Mouse (Mus musculus) neural tube, embryonic 12.5 days (tissue): ENCODE data around the gene Melk. TPM values are rescaled to one million over a fixed set of nuclear protein-coding genes. Genes with fewer than 3 reads are reported as not detected.

Source experiments
- ATAC-seq: fragments of 200-750 bp; cut with Nextera tagmentation; 2 replicates; pipeline ENCODE4 v1.8.0; 2017; ENCODE audit warnings: low read depth, mild to moderate bottlenecking, moderate TSS enrichment, moderate library complexity; ENCODE audit not compliant: low FRiP score
- H3K27ac ChIP-seq: fragments of 300-500 bp; sonication (generic); 2 replicates; pipeline ENCODE4 v1.5.1; 2016
- H3K27me3 ChIP-seq: fragments of 300-500 bp; sonication (generic); replicated peaks from 2 replicates; pipeline ENCODE4 v1.6.1; 2016; ENCODE audit warnings: mild to moderate bottlenecking
- H3K36me3 ChIP-seq: fragments of 300-500 bp; sonication (generic); 2 replicates; pipeline ENCODE4 v1.6.1; 2016; ENCODE audit warnings: mild to moderate bottlenecking
- H3K4me1 ChIP-seq: fragments of 300-500 bp; sonication (generic); 2 replicates; pipeline ENCODE4 v1.6.1; 2016
- H3K4me2 ChIP-seq: fragments of 300-500 bp; sonication (generic); replicated peaks from 2 replicates; pipeline ENCODE4 v1.6.1; 2016; ENCODE audit warnings: mild to moderate bottlenecking
- H3K4me3 ChIP-seq: fragments of 300-500 bp; sonication (generic); 2 replicates; pipeline ENCODE4 v1.5.1; 2016
- H3K9ac ChIP-seq: fragments of 300-500 bp; sonication (generic); 2 replicates; pipeline ENCODE4 v1.6.1; 2016; ENCODE audit warnings: mild to moderate bottlenecking
- H3K9me3 ChIP-seq: fragments of 300-500 bp; sonication (generic); 2 replicates; pipeline ENCODE4 v1.6.1; 2016; ENCODE audit warnings: mild to moderate bottlenecking
- WGBS: fragments of 180-500 bp; shearing (Covaris S2); methylation state at CpG from one replicate; pipeline ENCODE4 v1.1.7; 2016; 5-methylcytosine and 5-hydroxymethylcytosine counted together
- polyA plus RNA-seq: library from polyadenylated mRNA; unstranded; fragments of >200 nt; fragmentation: Nextera tagmentation; extraction: Ambion mirVana; gene quantifications from 2 replicates; pipeline ENCODE4 v1.2.1, GENCODE M21; 2016

Gene Melk
- polyA plus RNA-seq, 1 experiment from 2014 or later = 33.6 TPM

GRCm38 (mm10) chr4:44361670-44362069 lies 61.0 kb downstream of the Melk start:
- Histone ChIP-seq H3K36me3 (no peaks in the 10 kb centered on the region), H3K4me2 (no peak overlapping the region), H3K9ac (no peak overlapping the region), H3K4me3 (no peak overlapping the region), H3K9me3 (no peaks in the 10 kb centered on the region), H3K27ac (no peak overlapping the region), H3K27me3 (no peaks in the 10 kb centered on the region), H3K4me1 (no peaks in the 10 kb centered on the region)
- ATAC-seq = no peak
- 91% methylated on average over 7 of the region's 7 CpGs for WGBS

- Histone ChIP-seq H3K27me3 (no peaks in the 10 kb centered on the region), H3K36me3 (no peaks in the 10 kb centered on the region), H3K9me3 (no peaks in the 10 kb centered on the region), H3K9ac (no peak overlapping the region), H3K4me3 (no peak overlapping the region), H3K4me1 (no peaks in the 10 kb centered on the region), H3K27ac (no peak overlapping the region), H3K4me2 (no peak overlapping the region)
- whole genome bisulfite sequencing = 86% methylated on average over 12 of the region's 12 CpGs
- ATAC-seq = no peak
Observed at GRCm38 (mm10) chr4:44363434-44364013, 62.8 kb downstream of the Melk start.

GRCm38 (mm10) chr4:44392231-44393216 lies 91.8 kb downstream of the Melk start:
- no peaks in the 10 kb centered on the region for H3K36me3 ChIP-seq
- H3K27me3 ChIP-seq = no peaks in the 10 kb centered on the region
- ATAC-seq = peak; percentile 85
- WGBS = 61% methylated on average over 36 of the region's 37 CpGs
- no peak overlapping the region for H3K27ac ChIP-seq
- H3K9me3 ChIP-seq = no peaks in the 10 kb centered on the region
- H3K4me2 ChIP-seq = peak overlapping the region; percentile 32; the same call in 1 of the 2 replicates
- peaks cover 7% of the 10 kb centered on the region; the same call in 1 of the 2 replicates for H3K4me1 ChIP-seq
- no peak overlapping the region for H3K9ac ChIP-seq
- no peak overlapping the region for H3K4me3 ChIP-seq

GRCm38 (mm10) chr4:44402607-44403006 lies 101.9 kb downstream of the Melk start:
- no peak for ATAC-seq
- no peaks in the 10 kb centered on the region for H3K27me3 ChIP-seq
- H3K27ac ChIP-seq = no peak overlapping the region
- H3K36me3 ChIP-seq = no peaks in the 10 kb centered on the region
- no peaks in the 10 kb centered on the region for H3K4me1 ChIP-seq
- no peak overlapping the region for H3K4me3 ChIP-seq
- WGBS = 7% methylated on average over 5 of the region's 5 CpGs
- no peaks in the 10 kb centered on the region for H3K9me3 ChIP-seq
- no peak overlapping the region for H3K4me2 ChIP-seq
- H3K9ac ChIP-seq = no peak overlapping the region

- Histone ChIP-seq H3K9me3 (no peaks in the 10 kb centered on the region), H3K27me3 (no peaks in the 10 kb centered on the region), H3K27ac (no peak overlapping the region), H3K9ac (no peak overlapping the region), H3K4me3 (no peak overlapping the region), H3K4me2 (no peak overlapping the region), H3K36me3 (no peaks in the 10 kb centered on the region), H3K4me1 (no peaks in the 10 kb centered on the region)
- 78% methylated on average over 5 of the region's 5 CpGs for WGBS
- ATAC-seq = no peak
Observed at GRCm38 (mm10) chr4:44404487-44404886, 103.8 kb downstream of the Melk start.

Other genes with a start within 250 kb of the Melk start
- gene Gne, start 216.7 kb upstream of the Melk start, polyA plus RNA-seq = 21.8 and 27.4 TPM in 2 replicates
- gene Rnf38, start 67.1 kb upstream of the Melk start, polyA plus RNA-seq = 47.1 and 53.9 TPM in 2 replicates